Mouse (Mus musculus) lung, postnatal 10 days (tissue): ENCODE measurements at regions not wholly inside any gene's neighbourhood (a gene's known extent, or its start where the extent isn't known, plus 50 kb on each side); places are given as distances from the start of the nearest gene placed in this dataset.

Experiments
- DNase-seq: peaks from one replicate; pipeline ENCODE4 v3.0.0; 2021

DNA sequence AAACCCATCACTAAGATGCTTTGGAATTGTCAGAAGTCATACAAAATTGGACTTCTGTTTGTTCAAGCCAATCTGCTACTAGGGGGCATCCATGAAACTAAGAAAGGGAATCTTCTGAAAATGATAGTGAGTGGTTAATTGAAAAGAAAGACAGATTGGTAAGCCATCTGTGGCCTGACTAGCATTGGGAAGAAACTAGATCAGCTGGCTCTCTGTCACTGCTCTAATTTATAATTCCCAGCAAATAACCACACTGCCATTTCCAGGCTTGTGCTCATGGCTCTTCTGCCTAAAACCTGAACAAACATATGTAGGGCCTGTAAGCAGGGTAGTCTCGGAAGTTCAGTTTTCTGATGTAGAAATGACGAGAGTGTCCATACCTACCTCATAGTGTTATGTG is 569.8 kb downstream of the Pcdh19 start:
- DNase-seq, result no peak

DNA sequence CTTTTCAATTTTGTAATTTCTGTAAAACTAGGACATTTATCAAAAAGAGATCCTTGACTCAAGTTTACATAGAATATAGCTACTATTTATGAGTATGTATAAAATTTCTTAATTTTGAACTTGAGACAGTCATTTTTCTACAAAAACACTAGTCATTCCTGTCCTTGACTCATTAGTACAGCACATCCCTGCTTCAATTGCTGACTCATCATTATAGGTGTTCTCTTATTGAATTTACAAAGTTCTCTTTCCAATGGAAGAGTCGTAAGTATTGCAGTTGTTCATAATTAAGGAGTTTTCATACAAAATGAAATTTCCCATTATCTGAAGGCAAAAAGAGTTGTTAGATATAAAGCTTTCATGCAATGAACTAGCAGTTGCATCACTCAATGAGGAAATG is 578.6 kb downstream of the Pcdh19 start:
- DNase-seq, result no peak

DNA sequence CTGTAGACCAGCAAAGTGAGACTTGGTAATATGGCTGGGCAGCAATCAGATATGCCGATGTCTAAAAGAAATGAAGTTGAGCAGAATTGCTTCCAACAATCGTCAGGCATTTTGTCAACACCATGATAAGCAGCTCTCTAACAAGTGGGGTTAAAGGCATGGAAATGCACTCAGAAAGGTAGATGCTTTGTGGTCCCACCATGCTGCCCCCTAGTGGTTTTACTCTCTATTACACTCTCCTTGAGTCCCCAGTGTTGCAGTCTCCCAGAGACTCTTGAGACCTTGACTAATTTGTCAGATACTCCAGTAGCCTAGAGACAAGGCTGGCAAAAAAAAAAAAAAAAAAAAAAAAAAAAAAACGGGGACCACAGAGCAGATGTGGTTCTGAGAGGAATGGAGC is 595.8 kb downstream of the Pcdh19 start:
- DNase-seq, result no peak

DNA sequence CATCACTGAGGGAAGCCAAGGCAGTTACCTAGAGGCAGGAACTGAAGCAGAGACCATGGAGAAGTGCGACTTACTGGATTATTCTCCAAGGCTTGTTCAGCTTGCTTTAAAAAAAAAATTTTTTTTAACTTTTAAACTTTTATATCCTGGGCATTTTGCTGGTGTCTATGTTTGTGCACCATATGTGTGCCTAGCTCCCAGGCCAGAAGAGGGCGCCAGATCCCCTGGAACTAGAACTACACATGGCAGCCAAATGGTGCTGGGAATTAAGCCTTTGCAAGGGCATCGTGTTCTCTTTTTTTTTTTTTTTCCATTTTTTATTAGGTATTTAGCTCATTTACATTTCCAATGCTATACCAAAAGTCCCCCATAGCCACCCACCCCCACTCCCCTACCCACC is 624.7 kb downstream of the Pcdh19 start:
- DNase-seq, result peak; percentile 1
